Mouse (Mus musculus) regulatory T cell (primary cell): ENCODE results near the gene Strn3.
"Not testable (repeated sequence)": the region's sequence is repeated elsewhere in the genome, so short reads cannot be mapped to it uniquely, and the experiment has no call there.

Source experiments
- in situ Hi-C: fragments of 300-600 bp; cut with MboI, MseI; formaldehyde crosslinking; loops from one replicate; pipeline ENCODE4 v1.15.1; 2025; ENCODE audit warnings: high pct_unique_total_duplicates

Gene Strn3

DNA sequence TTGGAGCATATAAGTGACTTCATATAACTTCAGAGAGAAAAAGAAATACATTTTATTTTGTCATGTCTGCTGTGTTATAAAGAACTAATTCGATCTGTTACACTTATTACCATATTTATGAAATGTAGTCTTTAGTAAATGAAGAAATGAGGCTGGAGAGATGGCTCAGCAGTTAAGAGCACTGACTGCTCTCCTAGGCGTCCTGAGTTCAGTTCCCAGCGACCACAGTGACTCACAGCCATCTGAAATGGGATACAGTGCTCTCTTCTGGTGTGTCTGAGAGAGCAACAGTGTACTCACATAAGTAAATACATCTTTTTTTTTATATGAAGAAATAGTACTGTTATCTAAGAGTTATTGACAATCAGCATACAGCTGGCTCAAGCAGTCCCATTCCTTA, 1.7 kb upstream of the Strn3 start:
- in situ Hi-C loops, result no loop called here

DNA sequence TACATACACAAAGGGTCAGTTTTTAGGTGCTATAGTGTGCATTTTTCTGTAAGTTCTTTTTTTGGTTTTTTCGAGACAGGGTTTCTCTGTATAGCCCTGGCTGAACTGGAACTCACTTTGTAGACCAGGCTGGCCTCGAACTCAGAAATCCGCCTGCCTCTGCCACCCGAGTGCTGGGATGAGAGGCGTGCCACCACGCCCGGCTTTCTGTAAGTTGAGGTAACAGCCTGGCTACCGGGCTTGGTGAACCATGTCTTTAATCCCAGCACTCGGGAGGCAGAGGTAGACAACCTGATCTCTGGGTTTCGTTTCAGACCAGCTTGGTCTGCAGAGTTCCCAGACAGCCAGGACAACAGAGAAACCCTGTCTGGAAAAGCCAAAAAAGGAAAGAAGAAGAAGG, 1.2 kb upstream of the Strn3 start:
- in situ Hi-C loops, result not testable (repeated sequence)

DNA sequence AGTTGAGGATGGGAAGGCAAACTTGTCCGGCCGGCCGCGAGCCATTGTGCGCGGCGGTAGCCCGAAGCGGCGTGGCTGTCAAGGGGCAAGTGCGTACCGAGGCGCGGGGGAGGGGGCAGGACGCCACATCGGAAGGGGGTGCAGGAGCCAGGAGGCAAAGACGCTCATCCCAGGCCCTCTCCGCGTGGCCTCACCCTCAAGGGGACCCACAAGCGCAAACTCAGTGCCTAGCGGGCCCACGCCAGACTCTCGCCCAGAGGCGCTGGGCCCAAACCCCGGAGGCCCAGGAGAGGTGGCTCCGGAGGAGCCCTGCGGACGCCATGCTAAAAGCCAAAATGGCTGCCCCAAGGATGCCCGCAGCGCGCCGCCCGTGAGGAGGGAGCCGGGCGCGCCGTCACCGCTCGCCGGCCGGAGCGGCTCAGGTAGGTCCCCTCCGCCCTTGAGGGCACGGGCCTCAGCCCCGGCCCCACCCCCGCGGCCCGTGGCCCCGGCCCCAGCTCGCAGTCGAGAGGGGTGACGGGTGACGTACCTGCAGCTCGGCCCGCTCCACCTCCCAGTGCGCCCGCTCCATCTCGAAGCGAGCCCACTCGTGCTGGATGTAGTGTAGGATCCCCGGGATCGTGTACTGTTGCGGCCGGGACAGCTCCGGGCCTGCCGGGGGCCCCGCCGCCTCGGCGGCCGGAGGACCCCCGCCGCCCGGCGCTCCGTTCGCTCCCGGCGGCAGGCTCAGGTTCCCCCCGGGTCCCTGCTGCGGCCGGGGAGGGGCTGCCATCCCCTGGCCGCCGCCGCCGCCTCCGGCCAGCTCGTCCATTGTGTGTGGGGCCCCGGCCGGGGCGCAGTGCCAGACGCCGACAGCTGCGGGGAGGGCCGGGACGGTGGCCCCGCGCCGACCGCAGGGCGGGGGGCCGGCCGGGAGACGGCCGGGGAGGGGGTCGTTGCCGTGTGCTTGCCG, 528 bp downstream of the Strn3 start, which contains the start of gene Ap4s1:
Gene Ap4s1, plus strand, starts transcription at position 141 of the 952 bp plus-strand sequence.
- in situ Hi-C loops, result no loop called here

DNA sequence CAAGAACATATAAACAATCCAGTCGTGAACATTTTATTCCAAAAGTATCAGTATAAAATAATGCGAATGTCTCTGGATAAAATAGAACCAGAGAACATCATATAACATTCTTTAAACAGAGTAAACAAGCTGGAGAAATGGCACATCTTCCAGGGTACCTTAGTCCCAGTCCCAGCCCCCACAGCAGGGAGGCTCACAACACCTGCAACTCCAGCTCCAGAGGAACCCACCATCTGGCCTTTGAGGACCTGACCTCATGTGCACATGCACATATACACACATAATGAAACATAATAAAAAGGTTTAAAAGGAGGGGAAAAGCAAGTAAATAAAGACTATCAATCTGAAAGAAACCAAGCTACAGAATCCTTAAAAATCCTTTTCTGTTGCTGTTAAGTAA, 3.2 kb downstream of the Strn3 start:
- in situ Hi-C loops, result loop anchor here (10.0 kb wide), 1 partner anchor 316 kb away; the partner anchor contains the start of gene Dtd2

DNA sequence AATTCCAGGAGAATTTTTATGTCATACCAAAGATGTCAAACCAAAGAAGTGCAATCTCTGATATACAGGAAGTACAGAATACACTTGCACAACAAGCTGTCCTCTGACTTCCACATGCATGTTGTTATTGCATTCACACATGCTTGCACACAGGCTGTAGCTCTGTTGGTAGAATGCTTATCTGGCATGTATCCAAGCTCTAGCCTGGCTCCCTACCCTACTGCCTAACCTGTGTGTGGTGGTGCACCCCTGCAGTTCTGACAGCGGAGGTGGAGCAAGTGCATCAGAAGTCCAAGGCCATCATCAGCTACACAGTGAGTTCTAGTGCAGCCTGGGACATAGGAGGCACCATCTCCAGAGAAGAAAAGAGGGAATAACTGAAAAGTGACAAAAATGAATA, 12.9 kb downstream of the Strn3 start:
- in situ Hi-C loops, result no loop called here

DNA sequence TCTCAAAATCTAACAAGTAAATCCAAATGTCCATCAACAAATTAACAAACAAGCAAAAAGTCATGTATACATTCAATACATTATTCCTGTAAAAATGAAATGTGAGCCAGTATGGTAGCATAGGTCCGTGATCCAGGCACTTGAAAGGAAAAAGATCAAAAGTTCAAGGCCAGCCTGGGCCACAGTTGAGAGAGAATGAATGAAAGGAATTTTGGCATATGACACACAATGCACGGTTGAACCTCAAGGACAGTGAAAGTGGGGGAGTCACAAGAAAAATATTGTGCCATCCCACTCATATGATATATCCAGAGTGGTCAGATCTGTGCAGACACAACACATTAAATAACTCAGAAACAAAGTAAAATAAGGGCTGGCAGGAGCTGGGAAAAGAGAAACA, 15.3 kb downstream of the Strn3 start:
- in situ Hi-C loops, result no loop called here

DNA sequence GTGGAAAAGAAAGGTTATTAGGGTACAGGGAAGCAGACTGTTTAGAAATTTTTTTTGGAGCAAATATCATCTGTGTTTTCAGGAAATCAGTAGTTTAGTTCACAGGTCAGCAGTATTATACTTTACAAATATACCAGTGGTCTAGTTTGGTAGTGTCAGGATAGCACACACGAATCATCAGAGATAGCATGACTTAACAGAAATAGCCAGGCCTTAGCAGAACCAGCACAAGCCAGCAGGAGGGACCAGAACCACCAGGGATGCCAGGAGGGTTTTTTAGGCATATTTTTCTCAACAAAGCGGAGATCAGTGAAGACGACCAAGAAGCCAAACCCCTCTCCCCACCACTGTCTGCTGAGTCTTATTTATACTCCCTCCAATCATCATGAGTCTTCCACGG, 18.4 kb downstream of the Strn3 start:
- in situ Hi-C loops, result no loop called here

DNA sequence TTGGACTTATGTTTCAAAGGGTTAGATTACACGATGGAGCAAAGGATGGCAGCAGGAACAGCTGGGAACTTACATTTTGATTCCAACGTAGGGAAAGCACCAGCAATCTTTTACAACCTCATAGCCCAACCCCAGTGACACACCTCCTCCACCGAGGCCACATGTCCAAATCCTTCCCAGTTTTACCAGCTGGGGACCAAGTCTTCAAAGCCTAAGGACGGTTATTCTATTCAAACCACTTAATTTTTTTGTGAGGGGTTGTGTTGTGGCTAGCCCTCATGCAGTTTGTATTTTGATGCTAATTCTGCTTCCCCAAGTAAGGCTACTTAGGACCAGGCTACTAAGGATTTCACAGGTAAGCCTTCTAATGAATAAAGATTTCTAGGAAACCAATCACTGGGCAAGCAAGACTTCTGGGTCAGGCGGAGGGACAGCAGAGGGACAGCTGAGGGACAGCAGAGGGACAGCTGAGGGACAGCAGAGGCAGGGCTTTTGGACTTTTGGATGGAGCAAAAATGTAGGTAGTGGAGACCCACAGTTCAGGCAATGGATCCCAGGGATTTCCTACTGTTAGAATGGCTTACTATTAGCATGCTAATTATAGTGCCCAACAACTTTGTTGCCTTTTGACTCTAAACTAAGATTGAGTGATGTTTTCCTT, 20.3 kb downstream of the Strn3 start:
- in situ Hi-C loops, result no loop called here

DNA sequence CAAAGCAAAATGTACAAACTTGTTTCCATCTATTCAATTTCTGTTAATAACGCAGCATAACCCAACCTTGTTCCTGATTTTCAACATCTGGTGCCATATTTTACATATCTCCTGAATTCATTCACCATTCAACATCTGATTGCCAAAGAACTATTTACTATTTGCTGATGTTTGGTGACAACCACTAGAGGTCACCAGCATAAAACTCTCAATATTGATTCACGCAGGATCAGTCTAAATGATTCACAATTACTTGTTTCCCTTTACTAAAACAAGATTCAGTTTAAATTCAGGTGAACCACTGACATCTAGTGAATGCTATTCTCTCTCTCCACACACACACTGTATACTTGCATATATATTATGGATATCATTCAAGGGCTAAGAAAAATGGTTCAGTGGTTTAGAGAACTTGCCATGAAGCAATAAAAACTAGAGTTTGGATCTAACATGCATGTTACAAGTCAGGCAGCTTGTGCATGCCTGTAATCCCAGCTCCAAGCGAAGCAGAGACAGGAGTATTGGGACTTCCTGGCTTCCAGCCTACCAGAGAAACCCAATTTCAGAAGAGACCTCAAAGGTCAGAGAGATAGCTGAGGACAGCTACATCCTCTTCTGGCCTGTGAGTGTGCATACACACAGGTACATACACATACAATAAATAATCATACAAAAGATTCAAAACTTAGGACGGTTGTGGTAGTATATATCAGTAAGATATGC, 24.8 kb downstream of the Strn3 start:
- in situ Hi-C loops, result loop anchor here (5.0 kb wide), 1 partner anchor 75 kb away; no protein-coding TSS in a partner anchor

DNA sequence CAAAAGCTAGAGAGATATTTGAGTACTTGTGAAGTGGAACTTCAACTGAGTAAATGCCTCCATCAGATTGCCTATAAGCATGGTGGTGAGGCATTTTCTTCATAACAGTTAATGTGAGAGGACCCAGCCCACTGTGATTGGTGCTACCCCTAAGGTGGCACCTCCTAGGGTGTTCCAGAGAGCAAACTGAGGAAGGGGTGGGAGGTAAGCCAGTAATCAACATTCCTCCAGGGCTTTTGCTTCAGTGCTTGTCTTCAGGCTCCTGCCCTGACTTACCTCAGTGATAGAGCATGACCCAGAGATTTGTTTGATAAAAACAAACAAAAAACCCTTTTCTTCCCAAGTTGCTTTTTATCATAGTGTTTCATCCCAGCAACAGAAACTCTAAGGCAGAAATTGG, 27.8 kb downstream of the Strn3 start:
- in situ Hi-C loops, result no loop called here

DNA sequence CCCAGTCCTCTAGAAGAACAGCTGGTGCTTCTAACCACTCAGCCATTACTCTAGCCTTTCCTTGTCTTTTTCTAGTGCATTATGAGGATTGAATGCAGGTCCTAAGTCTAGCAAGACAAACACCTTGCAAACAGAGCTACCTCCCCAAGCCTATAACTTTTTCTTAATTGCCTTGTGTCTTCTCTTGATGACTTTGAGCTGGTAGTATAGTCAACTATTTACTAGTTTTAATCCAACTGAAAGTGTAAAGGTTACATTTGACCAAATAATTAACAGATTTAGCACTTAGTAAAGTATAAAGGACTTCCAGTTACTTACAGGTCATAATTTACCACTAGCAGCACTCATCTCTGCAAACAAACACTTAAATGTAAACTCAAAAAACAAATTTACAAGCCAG, 28.7 kb downstream of the Strn3 start:
- in situ Hi-C loops, result no loop called here

DNA sequence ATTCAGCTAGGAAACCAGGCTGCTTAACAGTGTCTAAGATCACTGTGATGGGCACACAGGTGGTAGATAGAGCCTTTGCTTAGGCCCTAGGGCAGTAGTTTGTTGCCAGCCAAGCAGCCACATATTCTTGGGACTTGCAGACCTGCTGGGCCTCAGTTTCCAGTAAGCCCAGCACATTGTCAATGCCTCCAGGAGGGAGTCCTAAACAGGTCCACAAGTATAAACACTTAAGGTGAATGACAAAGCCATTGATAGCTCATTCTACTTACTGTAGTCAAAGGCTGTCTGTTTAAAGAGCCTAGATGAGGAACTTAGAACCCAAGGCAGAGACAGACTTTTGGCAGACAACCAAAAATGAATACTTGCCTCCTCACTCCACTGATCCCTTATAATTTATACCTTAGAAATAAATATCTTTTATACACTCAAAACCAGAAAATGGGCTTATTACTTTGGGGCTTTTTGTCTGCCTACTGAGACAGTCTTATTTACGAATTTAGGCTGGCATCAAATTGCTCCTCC, 35.7 kb downstream of the Strn3 start:
- in situ Hi-C loops, result no loop called here

DNA sequence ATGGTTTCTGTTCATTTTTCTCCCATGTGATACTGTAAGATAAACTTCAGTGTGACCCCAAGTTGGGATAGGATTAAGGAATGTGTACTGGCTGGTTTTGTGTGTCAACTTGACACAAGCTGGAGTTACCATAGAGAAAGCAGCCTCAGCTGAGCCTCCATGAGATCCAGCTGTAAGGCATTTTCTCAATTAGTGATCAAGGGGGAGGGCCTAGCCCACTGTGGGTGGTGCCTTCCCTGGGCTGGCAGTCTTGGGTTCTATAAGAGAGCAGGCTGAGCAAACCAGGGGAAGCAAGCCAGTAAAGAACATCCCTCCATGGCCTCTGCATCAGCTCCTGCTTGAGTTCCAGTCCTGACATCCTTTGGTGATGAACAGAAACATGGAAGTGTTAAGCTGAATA, 42.3 kb downstream of the Strn3 start:
- in situ Hi-C loops, result not testable (repeated sequence)

DNA sequence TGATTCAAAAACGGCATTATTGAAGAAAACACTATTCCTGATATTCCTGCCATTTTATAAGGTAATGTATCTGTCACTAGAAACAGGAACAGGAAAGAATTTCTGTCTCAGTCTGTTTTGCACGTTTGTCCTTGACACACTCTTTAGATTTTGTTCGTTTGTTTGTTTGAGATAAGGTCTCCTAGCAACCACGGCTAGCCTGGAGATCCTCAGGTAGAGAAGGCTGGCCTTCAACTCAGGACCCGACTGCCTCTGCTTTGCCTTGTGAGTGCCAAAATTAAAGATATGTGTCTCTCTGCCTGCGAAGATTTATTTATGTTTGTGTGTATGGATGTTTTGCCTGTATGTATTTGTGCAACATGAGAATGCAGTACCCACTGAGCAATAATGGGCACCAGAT, 49.8 kb downstream of the Strn3 start:
- in situ Hi-C loops, result no loop called here

DNA sequence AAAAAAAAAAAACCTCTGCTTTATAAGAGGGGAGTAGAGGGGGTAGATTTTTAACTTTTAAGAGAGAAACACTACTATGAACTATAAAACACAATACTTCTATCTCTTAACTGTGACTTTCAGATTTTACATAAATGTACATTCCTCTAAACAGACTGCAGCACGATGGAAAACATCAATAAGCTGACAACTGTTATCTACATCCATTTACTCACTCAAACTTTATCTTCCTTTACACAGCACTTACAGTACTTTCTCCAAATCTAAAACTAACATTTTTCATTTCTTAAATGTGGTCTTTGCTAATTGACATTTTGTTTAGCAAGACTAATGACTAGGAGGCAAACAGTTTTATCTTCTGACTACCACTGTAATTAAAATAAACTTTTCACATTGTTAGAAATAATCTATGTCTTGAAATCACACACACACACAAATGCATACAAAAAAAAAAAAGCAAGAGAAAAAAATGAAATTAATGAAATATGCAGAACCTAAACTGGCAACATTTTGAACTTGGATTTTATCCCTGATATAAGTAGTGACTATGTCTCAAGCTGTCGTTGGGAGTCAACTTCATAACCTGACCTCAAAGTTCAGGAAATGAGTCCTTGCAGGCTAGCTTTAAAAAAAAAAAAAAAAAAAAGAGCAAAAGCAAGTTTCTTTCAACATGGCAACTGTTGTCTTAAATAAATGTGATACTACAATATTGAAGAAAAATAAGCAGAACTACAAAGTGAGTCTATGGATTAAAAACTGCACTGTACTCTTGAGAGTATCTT, 54.8 kb downstream of the Strn3 start:
- in situ Hi-C loops, result no loop called here

DNA sequence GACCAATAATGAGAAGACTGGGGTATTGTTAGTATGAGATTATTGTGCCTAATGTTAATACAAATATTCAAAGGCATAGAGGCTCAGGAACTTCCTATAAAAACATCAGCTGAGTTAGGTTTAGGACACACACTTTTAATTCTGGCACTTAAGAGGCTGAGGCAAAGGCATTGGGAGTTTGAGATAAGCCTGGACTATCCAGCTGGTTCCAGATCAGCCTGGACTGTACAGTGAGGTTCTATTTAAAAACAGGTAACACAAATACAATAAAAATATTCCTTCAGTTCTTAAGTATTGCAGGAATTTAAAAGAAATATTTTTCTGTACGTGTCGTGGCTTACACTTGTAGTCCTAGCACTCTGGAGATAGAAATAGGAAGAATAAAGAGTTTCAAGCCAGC, 55.4 kb downstream of the Strn3 start:
- in situ Hi-C loops, result no loop called here

DNA sequence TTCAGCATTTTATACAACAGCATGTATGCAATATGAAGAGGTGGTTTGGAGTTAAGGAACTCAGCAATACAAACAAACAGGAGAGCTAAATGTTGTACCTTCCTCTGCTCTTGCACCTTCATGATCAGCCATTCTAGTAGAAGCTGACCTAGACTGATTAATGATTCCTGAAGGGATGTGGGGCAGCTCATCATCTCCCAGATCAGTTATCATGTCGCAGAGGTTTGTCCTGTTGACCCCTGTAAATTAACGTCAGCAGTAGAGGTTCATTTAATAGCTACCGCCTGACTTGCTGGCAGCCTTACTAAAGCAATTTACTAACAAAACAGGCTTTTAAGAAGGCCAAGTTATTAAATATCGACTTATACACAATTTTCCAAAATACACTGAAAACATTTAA, 58.2 kb downstream of the Strn3 start:
- in situ Hi-C loops, result no loop called here

DNA sequence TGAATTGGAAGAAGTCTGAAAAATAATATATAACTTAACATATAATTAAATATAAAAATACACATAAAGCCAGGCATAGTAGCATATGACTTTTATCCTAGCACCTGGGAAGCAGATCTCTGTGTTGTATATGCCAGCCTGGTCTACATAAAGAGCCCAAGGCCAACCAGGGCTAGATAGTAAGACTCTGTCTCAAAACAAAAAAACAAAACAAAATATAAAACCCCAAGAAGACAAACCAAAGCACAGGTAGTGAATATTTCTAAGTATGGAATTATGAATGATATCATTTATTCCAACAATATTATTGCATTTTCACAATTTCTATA, 68.4 kb downstream of the Strn3 start:
- in situ Hi-C loops, result no loop called here

DNA sequence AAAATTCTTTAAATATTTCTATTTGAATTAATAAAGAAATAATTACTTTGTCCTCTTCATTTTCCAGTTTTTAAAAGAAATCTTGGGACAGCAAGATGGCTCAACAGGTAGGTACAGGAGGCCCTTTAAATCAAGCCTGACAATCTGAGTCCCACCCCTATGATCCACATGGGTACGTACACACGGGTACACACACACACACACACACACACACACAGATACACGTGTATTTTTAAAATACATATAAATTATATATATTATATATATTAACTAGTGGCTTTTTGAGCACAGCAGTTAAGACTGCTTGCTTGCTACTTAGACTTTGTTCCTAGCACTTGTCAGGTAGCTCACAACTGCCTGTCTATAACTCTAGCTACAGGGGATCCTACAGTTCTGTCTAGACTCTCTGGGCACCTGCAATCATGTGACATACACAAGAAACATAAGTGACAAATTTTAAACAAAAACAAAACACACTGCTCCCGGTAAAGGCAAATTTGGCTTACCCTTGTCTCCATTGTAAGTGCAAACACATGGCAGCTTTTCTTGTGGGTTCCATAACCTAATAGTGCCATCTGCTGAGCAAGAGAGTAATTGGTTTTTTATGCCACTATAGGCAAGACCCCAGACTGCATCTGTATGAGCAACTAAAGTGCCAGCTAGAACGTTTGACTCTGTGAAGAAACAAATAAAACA, 68.9 kb downstream of the Strn3 start:
- in situ Hi-C loops, result no loop called here

DNA sequence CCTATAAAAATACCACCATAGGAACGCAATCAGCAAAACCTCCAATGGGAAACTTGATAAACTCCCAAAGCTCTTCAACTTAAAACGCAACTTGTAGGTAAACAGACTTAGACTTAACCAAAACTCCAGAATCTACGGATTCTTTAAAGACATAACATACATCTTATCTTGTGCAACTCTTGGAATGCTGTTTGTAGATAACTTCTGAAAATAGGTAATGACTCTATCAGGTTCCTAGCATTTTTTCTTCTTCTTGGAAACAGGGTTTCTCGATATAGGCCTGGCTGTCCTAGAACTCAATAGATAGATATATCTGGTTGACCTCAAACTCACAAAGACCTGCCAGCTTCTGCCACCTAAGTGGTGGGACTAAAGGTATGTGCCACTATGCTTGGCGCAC, 70.5 kb downstream of the Strn3 start:
- in situ Hi-C loops, result no loop called here

DNA sequence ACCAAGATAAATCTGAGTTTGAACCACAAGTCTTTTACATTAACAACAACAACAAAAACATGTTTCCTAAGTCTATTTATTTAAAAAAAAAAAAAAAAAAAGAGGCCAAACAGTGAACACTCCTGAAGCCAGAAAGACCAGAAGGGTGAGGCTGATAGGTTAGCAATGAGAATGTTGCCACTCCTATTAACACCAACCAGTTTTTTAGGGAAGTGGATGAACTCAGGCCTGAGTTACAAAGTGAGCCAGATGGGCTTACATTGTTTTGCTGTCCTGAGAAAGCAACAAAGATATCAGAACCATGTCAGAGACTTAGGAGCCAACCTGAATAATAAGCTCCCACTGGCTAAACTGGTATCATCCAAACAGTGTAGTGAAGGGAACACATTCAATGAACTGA, 71.1 kb downstream of the Strn3 start:
- in situ Hi-C loops, result no loop called here
